Mouse (Mus musculus) kidney, embryonic 15.5 days (tissue): ENCODE data around the gene Cdca5. TPM values are rescaled to one million over a fixed set of nuclear protein-coding genes. Genes with fewer than 3 reads are reported as not detected.

Experiments used
- ATAC-seq: fragments of 200-750 bp; cut with Nextera tagmentation; replicated peaks from 2 replicates; pipeline ENCODE4 v1.8.0; 2017; ENCODE audit warnings: moderate TSS enrichment; ENCODE audit not compliant: low FRiP score
- H3K27ac ChIP-seq: fragments of 300-500 bp; sonication (generic); 2 replicates; pipeline ENCODE4 v1.5.1; 2015; ENCODE audit warnings: mild to moderate bottlenecking, inconsistent platforms
- H3K27me3 ChIP-seq: fragments of 300-500 bp; sonication (generic); 2 replicates; pipeline ENCODE4 v1.6.1; 2015; ENCODE audit warnings: inconsistent platforms
- H3K36me3 ChIP-seq: fragments of 300-500 bp; sonication (generic); 2 replicates; pipeline ENCODE4 v1.6.1; 2015; ENCODE audit warnings: inconsistent platforms
- H3K4me1 ChIP-seq: fragments of 300-500 bp; sonication (generic); 2 replicates; pipeline ENCODE4 v1.6.1; 2015; ENCODE audit warnings: inconsistent platforms
- H3K4me2 ChIP-seq: fragments of 300-500 bp; sonication (generic); 2 replicates; pipeline ENCODE4 v1.6.1; 2015; ENCODE audit warnings: moderate library complexity, mild to moderate bottlenecking, inconsistent platforms
- H3K4me3 ChIP-seq: fragments of 300-500 bp; sonication (generic); replicated peaks from 2 replicates; pipeline ENCODE4 v1.5.1; 2015; ENCODE audit warnings: mild to moderate bottlenecking, inconsistent platforms
- H3K9ac ChIP-seq: fragments of 300-500 bp; sonication (generic); 2 replicates; pipeline ENCODE4 v1.6.1; 2015; ENCODE audit warnings: mild to moderate bottlenecking, inconsistent platforms
- H3K9me3 ChIP-seq: fragments of 300-500 bp; sonication (generic); replicated peaks from 2 replicates; pipeline ENCODE4 v1.6.1; 2016; ENCODE audit warnings: inconsistent platforms
- WGBS: fragments of 180-500 bp; shearing (Covaris S2); methylation state at CpG from one replicate; pipeline ENCODE4 v1.1.7; 2015; ENCODE audit warnings: mixed read lengths; 5-methylcytosine and 5-hydroxymethylcytosine counted together
- polyA plus RNA-seq: library from polyadenylated mRNA; unstranded; fragments of >200 nt; fragmentation: Nextera tagmentation; extraction: Ambion mirVana; gene quantifications from 2 replicates; pipeline ENCODE4 v1.2.1, GENCODE M21; 2015

Cdca5 gene
- polyA plus RNA-seq, 1 experiment from 2014 or later = 45.8 TPM

- 84% methylated on average over 8 of the region's 8 CpGs for WGBS
- ATAC-seq = no peak
Measured at GRCm38 (mm10) chr19:6047899-6048166, 37.0 kb upstream of the Cdca5 start.

GRCm38 (mm10) chr19:6048681-6049410 lies 35.9 kb upstream of the Cdca5 start:
- Histone ChIP-seq H3K27me3 (no peaks in the 10 kb centered on the region), H3K27ac (no peak overlapping the region), H3K4me2 (peak overlapping the region; percentile 86; the same call in 1 of the 2 replicates), H3K9me3 (no peaks in the 10 kb centered on the region), H3K9ac (no peak overlapping the region), H3K4me3 (peak overlapping the region; percentile 99), H3K36me3 (peaks cover 58% of the 10 kb centered on the region), H3K4me1 (peaks cover 32% of the 10 kb centered on the region)
- no peak for ATAC-seq
- 84% methylated on average over 11 of the region's 11 CpGs for WGBS

More at GRCm38 (mm10) chr19:6047899-6048166, 37.0 kb upstream of the Cdca5 start:
- H3K27ac ChIP-seq = peak overlapping the region; percentile 99
- peak overlapping the region; percentile 86 for H3K4me2 ChIP-seq
- H3K36me3 ChIP-seq = peaks cover 48% of the 10 kb centered on the region
- H3K9ac ChIP-seq = peak overlapping the region; percentile 88
- H3K27me3 ChIP-seq = no peaks in the 10 kb centered on the region
- H3K9me3 ChIP-seq = no peaks in the 10 kb centered on the region
- peaks cover 27% of the 10 kb centered on the region for H3K4me1 ChIP-seq
- H3K4me3 ChIP-seq = peak overlapping the region; percentile 99

- Histone ChIP-seq H3K27me3 (no peaks in the 10 kb centered on the region), H3K4me2 (no peak overlapping the region), H3K27ac (no peak overlapping the region), H3K4me3 (no peak overlapping the region), H3K9me3 (no peaks in the 10 kb centered on the region), H3K36me3 (peaks cover 79% of the 10 kb centered on the region), H3K4me1 (peaks cover 29% of the 10 kb centered on the region), H3K9ac (no peak overlapping the region)
- 86% methylated on average over 7 of the region's 7 CpGs for WGBS
- ATAC-seq = no peak
Measured at GRCm38 (mm10) chr19:6052516-6052915, 32.3 kb upstream of the Cdca5 start.

GRCm38 (mm10) chr19:6054296-6054695 lies 30.5 kb upstream of the Cdca5 start:
- H3K9me3 ChIP-seq = no peaks in the 10 kb centered on the region
- 80% methylated on average over 5 of the region's 5 CpGs for WGBS
- H3K4me2 ChIP-seq = no peak overlapping the region
- H3K9ac ChIP-seq = no peak overlapping the region
- H3K27me3 ChIP-seq = no peaks in the 10 kb centered on the region
- H3K36me3 ChIP-seq = peaks cover 74% of the 10 kb centered on the region
- H3K4me1 ChIP-seq = peaks cover 23% of the 10 kb centered on the region
- H3K4me3 ChIP-seq = no peak overlapping the region
- no peak overlapping the region for H3K27ac ChIP-seq
- ATAC-seq = no peak

- H3K27me3 ChIP-seq = no peaks in the 10 kb centered on the region
- 54% methylated on average over 4 of the region's 4 CpGs for WGBS
- peak overlapping the region; percentile 82 for H3K9ac ChIP-seq
- H3K9me3 ChIP-seq = no peaks in the 10 kb centered on the region
- H3K27ac ChIP-seq = 0 out of 2 replicates have a peak overlapping the region, but pooled peaks have one; percentile 81
- peaks cover 31% of the 10 kb centered on the region for H3K4me1 ChIP-seq
- no peak for ATAC-seq
- peak overlapping the region; percentile 78 for H3K4me2 ChIP-seq
- peak overlapping the region; percentile 95 for H3K4me3 ChIP-seq
- peaks cover 61% of the 10 kb centered on the region for H3K36me3 ChIP-seq
Measured at GRCm38 (mm10) chr19:6056696-6057095, 28.1 kb upstream of the Cdca5 start.

- peak; percentile 89 for ATAC-seq
- Histone ChIP-seq H3K36me3 (peaks cover 53% of the 10 kb centered on the region), H3K4me2 (peak within 1 kb of the TSS; percentile 78), H3K9ac (peak within 1 kb of the TSS; percentile 94), H3K27me3 (no peaks in the 10 kb centered on the region), H3K4me1 (peaks cover 39% of the 10 kb centered on the region), H3K27ac (peak within 1 kb of the TSS; percentile 85), H3K4me3 (peak within 1 kb of the TSS; percentile 95), H3K9me3 (no peaks in the 10 kb centered on the region)
- WGBS = under 1% methylated on average over 63 of the region's 63 CpGs
Measured at GRCm38 (mm10) chr19:6057313-6058096, 27.3 kb upstream of the Cdca5 start, which contains the start of the genes Mrpl49 and Fau. TSS of gene Mrpl49 (minus strand) at chr19:6057785. TSS of gene Fau (plus strand) at chr19:6057844.

- Histone ChIP-seq H3K9ac (peak overlapping the region; percentile 94), H3K27me3 (no peaks in the 10 kb centered on the region), H3K4me3 (peak overlapping the region; percentile 95), H3K36me3 (peaks cover 43% of the 10 kb centered on the region), H3K4me1 (peaks cover 44% of the 10 kb centered on the region), H3K4me2 (peak overlapping the region; percentile 78), H3K9me3 (no peaks in the 10 kb centered on the region), H3K27ac (peak overlapping the region; percentile 85)
- no peak for ATAC-seq
- WGBS = 38% methylated on average over 5 of the region's 5 CpGs
Measured at GRCm38 (mm10) chr19:6058513-6058912, 26.3 kb upstream of the Cdca5 start.

GRCm38 (mm10) chr19:6058966-6059365 lies 25.8 kb upstream of the Cdca5 start:
- Histone ChIP-seq H3K27me3 (no peaks in the 10 kb centered on the region), H3K36me3 (peaks cover 38% of the 10 kb centered on the region), H3K4me3 (peak overlapping the region; percentile 95), H3K4me2 (peak overlapping the region; percentile 78), H3K27ac (0 out of 2 replicates have a peak overlapping the region, but pooled peaks have one; percentile 85), H3K9me3 (no peaks in the 10 kb centered on the region), H3K9ac (peak overlapping the region; percentile 94; the same call in 1 of the 2 replicates), H3K4me1 (peaks cover 46% of the 10 kb centered on the region)
- WGBS = 81% methylated on average over 5 of the region's 5 CpGs
- ATAC-seq = no peak

GRCm38 (mm10) chr19:6061021-6061533 lies 23.7 kb upstream of the Cdca5 start, which contains the start of gene Znhit2:
TSS of gene Znhit2 (plus strand) at chr19:6061192.
- Histone ChIP-seq H3K27me3 (no peaks in the 10 kb centered on the region), H3K4me1 (peaks cover 48% of the 10 kb centered on the region), H3K27ac (peak within 1 kb of the TSS; percentile 95), H3K4me3 (peak within 1 kb of the TSS; percentile 80), H3K9me3 (no peaks in the 10 kb centered on the region), H3K4me2 (peak within 1 kb of the TSS; percentile 98), H3K9ac (peak within 1 kb of the TSS; percentile 94), H3K36me3 (peaks cover 19% of the 10 kb centered on the region)
- WGBS = under 1% methylated on average over 58 of the region's 58 CpGs
- ATAC-seq = peak; percentile 73

- H3K4me3 ChIP-seq = peak overlapping the region; percentile 80
- no peaks in the 10 kb centered on the region for H3K27me3 ChIP-seq
- H3K4me1 ChIP-seq = peaks cover 48% of the 10 kb centered on the region
- H3K27ac ChIP-seq = peak overlapping the region; percentile 95
- 2% methylated on average over 44 of the region's 44 CpGs for WGBS
- H3K9ac ChIP-seq = peak overlapping the region; percentile 94
- H3K36me3 ChIP-seq = peaks cover 19% of the 10 kb centered on the region
- peak; percentile 17; the same call in 1 of the 2 replicates for ATAC-seq
- H3K4me2 ChIP-seq = peak overlapping the region; percentile 98
- no peaks in the 10 kb centered on the region for H3K9me3 ChIP-seq
Measured at GRCm38 (mm10) chr19:6061641-6062302, 23.0 kb upstream of the Cdca5 start.

GRCm38 (mm10) chr19:6062418-6062817 lies 22.4 kb upstream of the Cdca5 start:
- H3K4me2 ChIP-seq = peak overlapping the region; percentile 98
- peaks cover 52% of the 10 kb centered on the region for H3K4me1 ChIP-seq
- 47% methylated on average over 5 of the region's 5 CpGs for WGBS
- peak overlapping the region; percentile 80 for H3K4me3 ChIP-seq
- peak overlapping the region; percentile 95; the same call in 1 of the 2 replicates for H3K27ac ChIP-seq
- ATAC-seq = no peak
- H3K9ac ChIP-seq = peak overlapping the region; percentile 94
- H3K36me3 ChIP-seq = peaks cover 19% of the 10 kb centered on the region
- no peaks in the 10 kb centered on the region for H3K27me3 ChIP-seq
- no peaks in the 10 kb centered on the region for H3K9me3 ChIP-seq
